ENCODE assay signal across 25 mouse cellular contexts in genomic region chr19:39509533-39509932, GRCm38 (mm10). TPM values are rescaled to one million over a fixed set of nuclear protein-coding genes. Genes with fewer than 3 reads are reported as not detected.
A peak's percentile ranks its signal among the peaks of the same experiment; 100 is the strongest.
DNase-seq lines count a peak whose midpoint lies in the region; ATAC-seq and TF ChIP-seq lines count a peak whose summit lies in the region.
"Had no signal": no experiment of that assay in that cellular context is flagged by ENCODE, and none has a peak within 500 bp of the region (broad histone marks: within the 10 kb centered on the region; RNA-seq: fewer than 3 reads in every experiment).

No protein-coding gene starts in this region.

- DNase-seq in liver, adult 2 months (ENCODE audit: extremely low read depth, low read depth, low spot score): peak; percentile 95
- DNase-seq in liver: no peak
- DNase-seq in liver, postnatal 0 days: no peak
- no peak for DNase-seq in liver, embryonic 11.5 days (ENCODE audit: low spot score)
- DNase-seq: adrenal gland, adult 2 months; adrenal gland, adult 8-10 months; adrenal gland, postnatal 10 days; adrenal gland, postnatal 14 days; adrenal gland, postnatal 25 days; adrenal gland, postnatal 36 days; B cell, adult 2 months; cerebellum, adult 11 months; cerebellum, adult 11-12 months; cerebellum, adult 18-20 months had no signal

- peak; percentile 84 for ATAC-seq in liver, postnatal 0 days
- ATAC-seq in liver, embryonic 11.5 days (replicated peaks; ENCODE audit: low FRiP score): no peak
- ATAC-seq: activated CD4-positive, CD25-positive, alpha-beta regulatory T cell, adult 4 months; CD4-positive, CD25-positive, alpha-beta regulatory T cell, adult 4 months; Patski had no signal

- TF ChIP-seq EP300 in liver, postnatal 0 days (IDR thresholded peaks at IDR 0.05; ENCODE audit: low read depth): peak; percentile 25

- H3K4me1 ChIP-seq in liver, adult 2 months (ENCODE audit: control insufficient read depth, insufficient read depth, low read length): peaks cover 10% of the 10 kb centered on the region
- no peaks in the 10 kb centered on the region for H3K4me1 ChIP-seq in liver, postnatal 0 days (ENCODE audit: insufficient read depth)
- no peaks in the 10 kb centered on the region for H3K4me1 ChIP-seq in liver, embryonic 11.5 days (replicated peaks; ENCODE audit: control insufficient read depth, insufficient read depth, low read length)

- H3K79me2 ChIP-seq in liver, adult 2 months (ENCODE audit: control insufficient read depth, insufficient read depth, low read length): no peaks in the 10 kb centered on the region

- no peaks in the 10 kb centered on the region for H3K27me3 ChIP-seq in liver, adult 2 months (ENCODE audit: control insufficient read depth, insufficient read depth, low read length)
- H3K27me3 ChIP-seq in liver, postnatal 0 days (ENCODE audit: insufficient read depth, low read length): no peaks in the 10 kb centered on the region
- no peaks in the 10 kb centered on the region for H3K27me3 ChIP-seq in liver, embryonic 11.5 days (replicated peaks; ENCODE audit: control insufficient read depth, insufficient read depth, low read length)
- H3K27me3 ChIP-seq: CH12.LX, Patski had no signal

- H3K9me3 ChIP-seq in liver, postnatal 0 days (ENCODE audit: low read length): no peaks in the 10 kb centered on the region
- H3K9me3 ChIP-seq in liver, embryonic 11.5 days (ENCODE audit: control insufficient read depth, low read length): no peaks in the 10 kb centered on the region
- H3K9me3 ChIP-seq: G1E had no signal

- peak overlapping the region; percentile 35; the same call in 1 of the 2 replicates for H3K27ac ChIP-seq in liver, adult 2 months (replicated peaks; ENCODE audit: insufficient read depth, low read depth, low read length)
- peak overlapping the region; percentile 66 for H3K27ac ChIP-seq in liver, postnatal 0 days (ENCODE audit: low read depth)
- H3K27ac ChIP-seq in liver, embryonic 11.5 days (ENCODE audit: low read depth, low read length): no peak overlapping the region

- H3K4me3 ChIP-seq in liver, adult 2 months (ENCODE audit: insufficient read depth, low read depth, low read length): no peak overlapping the region
- H3K4me3 ChIP-seq in liver, postnatal 0 days (ENCODE audit: low read depth, low read length): no peak overlapping the region
- no peak overlapping the region for H3K4me3 ChIP-seq in liver, embryonic 11.5 days (ENCODE audit: low read depth, low read length)

- H3K36me3 ChIP-seq in liver, adult 2 months (ENCODE audit: control insufficient read depth, insufficient read depth, low read length): no peaks in the 10 kb centered on the region
- no peaks in the 10 kb centered on the region for H3K36me3 ChIP-seq in liver, postnatal 0 days (replicated peaks; ENCODE audit: insufficient read depth, low read length)
- H3K36me3 ChIP-seq in liver, embryonic 11.5 days (ENCODE audit: control insufficient read depth, insufficient read depth, low read length): no peaks in the 10 kb centered on the region
- H3K36me3 ChIP-seq: G1E had no signal

- TF ChIP-seq CTCF in liver, adult 2 months (IDR thresholded peaks at IDR 0.05; ENCODE audit: low read depth, low read length): no peak
- no peak for TF ChIP-seq CTCF in liver, postnatal 0 days (IDR thresholded peaks at IDR 0.05; ENCODE audit: low read depth)

- H3K9ac ChIP-seq in liver, adult 2 months (ENCODE audit: low read depth, low read length): no peak overlapping the region
- no peak overlapping the region for H3K9ac ChIP-seq in liver, postnatal 0 days (replicated peaks)
- no peak overlapping the region for H3K9ac ChIP-seq in liver, embryonic 11.5 days (ENCODE audit: low read depth, low read length)

- H3K4me2 ChIP-seq in liver, postnatal 0 days (ENCODE audit: low read depth, low read length): no peak overlapping the region
- H3K4me2 ChIP-seq in liver, embryonic 11.5 days: no peak overlapping the region

- no peak for TF ChIP-seq POLR2A in liver, adult 2 months (IDR thresholded peaks at IDR 0.05; ENCODE audit: extremely low read depth, insufficient read depth, low read length)

- 12% methylated on average over 1 of the region's 1 CpGs for WGBS in liver, adult 2 months
- WGBS in liver, postnatal 0 days (ENCODE audit: insufficient replicate concordance): 43% methylated on average over 1 of the region's 1 CpGs
- WGBS in liver, embryonic 11.5 days: 68% methylated on average over 1 of the region's 1 CpGs

RNA-seq across cellular contexts. Expression of gene Cyp2c39, which starts 1.1 kb away (rescaled TPM):
- total RNA-seq in liver, adult 2 months (2014; rRNA removed): 9.8 and 14.3 TPM in 2 replicates
- polyA plus RNA-seq in liver, adult 2 months (2012; rRNA removed): 3.0 and 276 TPM in 2 replicates
- not detected in 2 replicates for polyA plus RNA-seq in liver, postnatal 0 days (2015; fragmentation: Nextera tagmentation; extraction: Ambion mirVana)
- not detected in 2 replicates for polyA plus RNA-seq in liver, embryonic 11.5 days (2014; fragmentation: Nextera tagmentation; extraction: Ambion mirVana)
- total RNA-seq: adrenal gland, adult 18-20 months; adrenal gland, adult 8-10 months; adrenal gland, postnatal 25 days; adrenal gland, postnatal 36 days; adrenal gland, postnatal 4 days; CH12.LX; ES-E14; G1E; MEL had no signal
- polyA plus RNA-seq: activated CD4-positive, CD25-positive, alpha-beta regulatory T cell, adult 4 months; adrenal gland, adult 2 months; brain, embryonic 14.5 days; C2C12; CD4-positive, CD25-positive, alpha-beta regulatory T cell, adult 4 months; G1E; Patski had no signal

RNA-seq across cellular contexts. Expression of gene Cyp2c38, which starts 46.7 kb away (rescaled TPM):
- 49.5 and 90.1 TPM in 2 replicates for total RNA-seq in liver, adult 2 months (2014; rRNA removed)
- polyA plus RNA-seq in liver, adult 2 months (2012; rRNA removed): 8.1 and 69.7 TPM in 2 replicates
- polyA plus RNA-seq in liver, postnatal 0 days (2015; fragmentation: Nextera tagmentation; extraction: Ambion mirVana): not detected in 2 replicates
- not detected in 2 replicates for polyA plus RNA-seq in liver, embryonic 11.5 days (2014; fragmentation: Nextera tagmentation; extraction: Ambion mirVana)
- total RNA-seq: adrenal gland, adult 18-20 months; adrenal gland, adult 8-10 months; adrenal gland, postnatal 10 days; adrenal gland, postnatal 14 days; adrenal gland, postnatal 25 days; adrenal gland, postnatal 36 days; adrenal gland, postnatal 4 days; CH12.LX; ES-E14; G1E; MEL had no signal
- polyA plus RNA-seq: activated CD4-positive, CD25-positive, alpha-beta regulatory T cell, adult 4 months; adrenal gland, adult 2 months; brain, embryonic 14.5 days; C2C12; CD4-positive, CD25-positive, alpha-beta regulatory T cell, adult 4 months; G1E; Patski had no signal
